Mouse (Mus musculus) forebrain, embryonic 15.5 days (tissue): ENCODE measurements around the gene Clec16a. TPM values are rescaled to one million over a fixed set of nuclear protein-coding genes. Genes with fewer than 3 reads are reported as not detected.

ENCODE experiments used
- ATAC-seq: fragments of 200-750 bp; cut with Nextera tagmentation; replicated peaks from 2 replicates; pipeline ENCODE4 v1.8.0; 2017; ENCODE audit warnings: mild to moderate bottlenecking, moderate TSS enrichment, moderate library complexity
- H3K27ac ChIP-seq: fragments of 300-500 bp; sonication (generic); replicated peaks from 2 replicates; pipeline ENCODE4 v1.5.1; 2015; ENCODE audit warnings: mild to moderate bottlenecking, inconsistent platforms
- H3K27me3 ChIP-seq: fragments of 300-500 bp; sonication (generic); 2 replicates; pipeline ENCODE4 v1.6.1; 2015; ENCODE audit warnings: inconsistent platforms
- H3K36me3 ChIP-seq: fragments of 300-500 bp; sonication (generic); 2 replicates; pipeline ENCODE4 v1.6.1; 2015; ENCODE audit warnings: mild to moderate bottlenecking, inconsistent platforms
- H3K4me1 ChIP-seq: fragments of 300-500 bp; sonication (generic); 2 replicates; pipeline ENCODE4 v1.6.1; 2015; ENCODE audit warnings: inconsistent platforms
- H3K4me2 ChIP-seq: fragments of 300-500 bp; sonication (generic); replicated peaks from 2 replicates; pipeline ENCODE4 v1.6.1; 2015; ENCODE audit warnings: mild to moderate bottlenecking, inconsistent platforms
- H3K4me3 ChIP-seq: fragments of 300-500 bp; sonication (generic); 2 replicates; pipeline ENCODE4 v1.5.1; 2015; ENCODE audit warnings: mild to moderate bottlenecking, inconsistent platforms
- H3K9ac ChIP-seq: fragments of 300-500 bp; sonication (generic); replicated peaks from 2 replicates; pipeline ENCODE4 v1.6.1; 2015; ENCODE audit warnings: mild to moderate bottlenecking, inconsistent platforms
- H3K9me3 ChIP-seq: fragments of 300-500 bp; sonication (generic); 2 replicates; pipeline ENCODE4 v1.6.1; 2016; ENCODE audit warnings: inconsistent platforms
- WGBS: fragments of 180-500 bp; shearing (Covaris S2); methylation state at CpG from one replicate; pipeline ENCODE4 v1.1.7; 2015; ENCODE audit warnings: mixed read lengths; 5-methylcytosine and 5-hydroxymethylcytosine counted together
- polyA plus RNA-seq: library from polyadenylated mRNA; unstranded; fragments of >200 nt; fragmentation: Nextera tagmentation; extraction: Ambion mirVana; gene quantifications from 2 replicates; pipeline ENCODE4 v1.2.1, GENCODE M21; 2015

Gene Clec16a
- polyA plus RNA-seq, 1 experiment from 2014 or later, result 77.1 TPM

- Histone ChIP-seq H3K4me3 (no peak overlapping the region), H3K27me3 (no peaks in the 10 kb centered on the region), H3K9ac (no peak overlapping the region), H3K4me2 (no peak overlapping the region), H3K9me3 (no peaks in the 10 kb centered on the region), H3K36me3 (no peaks in the 10 kb centered on the region), H3K4me1 (no peaks in the 10 kb centered on the region), H3K27ac (no peak overlapping the region)
- ATAC-seq, result no peak
- WGBS, result 72% methylated on average over 3 of the region's 3 CpGs
Observed at GRCm38 (mm10) chr16:10637898-10638297, 92.8 kb downstream of the Clec16a start.

GRCm38 (mm10) chr16:10639111-10639889, 94.2 kb downstream of the Clec16a start:
- no peaks in the 10 kb centered on the region for H3K4me1 ChIP-seq
- H3K27me3 ChIP-seq, result no peaks in the 10 kb centered on the region
- no peak for ATAC-seq
- 84% methylated on average over 13 of the region's 13 CpGs for WGBS
- H3K4me3 ChIP-seq, result no peak overlapping the region
- no peak overlapping the region for H3K4me2 ChIP-seq
- no peak overlapping the region for H3K9ac ChIP-seq
- H3K9me3 ChIP-seq, result no peaks in the 10 kb centered on the region
- H3K27ac ChIP-seq, result no peak overlapping the region
- no peaks in the 10 kb centered on the region for H3K36me3 ChIP-seq

GRCm38 (mm10) chr16:10640041-10640440, 94.9 kb downstream of the Clec16a start:
- WGBS, result 6% methylated on average over 5 of the region's 5 CpGs
- H3K4me1 ChIP-seq, result no peaks in the 10 kb centered on the region

GRCm38 (mm10) chr16:10641146-10641545, 96.0 kb downstream of the Clec16a start:
- Histone ChIP-seq H3K9ac (no peak overlapping the region), H3K4me1 (no peaks in the 10 kb centered on the region), H3K4me3 (no peak overlapping the region), H3K27me3 (no peaks in the 10 kb centered on the region), H3K36me3 (no peaks in the 10 kb centered on the region), H3K4me2 (no peak overlapping the region), H3K9me3 (no peaks in the 10 kb centered on the region), H3K27ac (no peak overlapping the region)
- WGBS, result 72% methylated on average over 1 of the region's 1 CpGs
- ATAC-seq, result no peak

More at GRCm38 (mm10) chr16:10640041-10640440, 94.9 kb downstream of the Clec16a start:
- no peak overlapping the region for H3K4me3 ChIP-seq
- peak; percentile 70 for ATAC-seq
- no peaks in the 10 kb centered on the region for H3K27me3 ChIP-seq
- no peaks in the 10 kb centered on the region for H3K9me3 ChIP-seq
- H3K27ac ChIP-seq, result no peak overlapping the region
- H3K4me2 ChIP-seq, result no peak overlapping the region
- no peaks in the 10 kb centered on the region for H3K36me3 ChIP-seq
- H3K9ac ChIP-seq, result no peak overlapping the region

GRCm38 (mm10) chr16:10642857-10643633, 97.9 kb downstream of the Clec16a start:
- ATAC-seq, result no peak
- Histone ChIP-seq H3K4me3 (no peak overlapping the region), H3K36me3 (no peaks in the 10 kb centered on the region), H3K27ac (no peak overlapping the region), H3K4me2 (no peak overlapping the region), H3K9ac (no peak overlapping the region), H3K4me1 (no peaks in the 10 kb centered on the region), H3K9me3 (no peaks in the 10 kb centered on the region), H3K27me3 (no peaks in the 10 kb centered on the region)
- WGBS, result 52% methylated on average over 4 of the region's 4 CpGs

- Histone ChIP-seq H3K27ac (no peak overlapping the region), H3K36me3 (no peaks in the 10 kb centered on the region), H3K4me1 (no peaks in the 10 kb centered on the region), H3K9ac (no peak overlapping the region), H3K9me3 (no peaks in the 10 kb centered on the region), H3K4me2 (no peak overlapping the region), H3K4me3 (no peak overlapping the region), H3K27me3 (no peaks in the 10 kb centered on the region)
- ATAC-seq, result no peak
Observed at GRCm38 (mm10) chr16:10644238-10644637, 99.1 kb downstream of the Clec16a start.

GRCm38 (mm10) chr16:10644731-10645130, 99.6 kb downstream of the Clec16a start:
- H3K36me3 ChIP-seq, result no peaks in the 10 kb centered on the region
- no peaks in the 10 kb centered on the region for H3K4me1 ChIP-seq
- no peak overlapping the region for H3K4me3 ChIP-seq
- WGBS, result 88% methylated on average over 8 of the region's 8 CpGs
- no peak overlapping the region for H3K4me2 ChIP-seq
- ATAC-seq, result no peak
- no peaks in the 10 kb centered on the region for H3K9me3 ChIP-seq
- H3K27ac ChIP-seq, result no peak overlapping the region
- H3K9ac ChIP-seq, result no peak overlapping the region
- no peaks in the 10 kb centered on the region for H3K27me3 ChIP-seq

- no peaks in the 10 kb centered on the region for H3K9me3 ChIP-seq
- H3K4me3 ChIP-seq, result no peak overlapping the region
- H3K4me2 ChIP-seq, result no peak overlapping the region
- no peak overlapping the region for H3K27ac ChIP-seq
- no peaks in the 10 kb centered on the region for H3K36me3 ChIP-seq
- no peaks in the 10 kb centered on the region for H3K27me3 ChIP-seq
- no peak for ATAC-seq
- no peak overlapping the region for H3K9ac ChIP-seq
- H3K4me1 ChIP-seq, result peaks cover 5% of the 10 kb centered on the region; the same call in 1 of the 2 replicates
Observed at GRCm38 (mm10) chr16:10651804-10652203, 106.7 kb downstream of the Clec16a start.

- Histone ChIP-seq H3K4me2 (no peak overlapping the region), H3K27me3 (no peaks in the 10 kb centered on the region), H3K27ac (no peak overlapping the region), H3K9me3 (no peaks in the 10 kb centered on the region), H3K4me1 (peaks cover 5% of the 10 kb centered on the region; the same call in 1 of the 2 replicates), H3K4me3 (no peak overlapping the region), H3K36me3 (no peaks in the 10 kb centered on the region), H3K9ac (no peak overlapping the region)
- no peak for ATAC-seq
- 79% methylated on average over 3 of the region's 3 CpGs for WGBS
Observed at GRCm38 (mm10) chr16:10652935-10653334, 107.8 kb downstream of the Clec16a start.

- H3K27ac ChIP-seq, result no peak overlapping the region
- no peak overlapping the region for H3K9ac ChIP-seq
- H3K4me3 ChIP-seq, result no peak overlapping the region
- 82% methylated on average over 3 of the region's 3 CpGs for whole genome bisulfite sequencing
- H3K36me3 ChIP-seq, result no peaks in the 10 kb centered on the region
- peaks cover 5% of the 10 kb centered on the region; the same call in 1 of the 2 replicates for H3K4me1 ChIP-seq
- H3K9me3 ChIP-seq, result no peaks in the 10 kb centered on the region
- no peaks in the 10 kb centered on the region for H3K27me3 ChIP-seq
- H3K4me2 ChIP-seq, result no peak overlapping the region
- ATAC-seq, result no peak
Observed at GRCm38 (mm10) chr16:10655236-10655635, 110.1 kb downstream of the Clec16a start.

- WGBS, result 57% methylated on average over 3 of the region's 3 CpGs
- H3K4me1 ChIP-seq, result peaks cover 10% of the 10 kb centered on the region; the same call in 1 of the 2 replicates
- ATAC-seq, result no peak
- H3K9me3 ChIP-seq, result no peaks in the 10 kb centered on the region
- no peaks in the 10 kb centered on the region for H3K27me3 ChIP-seq
- no peak overlapping the region for H3K27ac ChIP-seq
- H3K9ac ChIP-seq, result no peak overlapping the region
- no peak overlapping the region for H3K4me3 ChIP-seq
- no peak overlapping the region for H3K4me2 ChIP-seq
- H3K36me3 ChIP-seq, result no peaks in the 10 kb centered on the region
Observed at GRCm38 (mm10) chr16:10655926-10656325, 110.8 kb downstream of the Clec16a start.

- Histone ChIP-seq H3K36me3 (no peaks in the 10 kb centered on the region), H3K9ac (no peak overlapping the region)
- WGBS, result 64% methylated on average over 2 of the region's 2 CpGs
Observed at GRCm38 (mm10) chr16:10656461-10656860, 111.3 kb downstream of the Clec16a start.

More at GRCm38 (mm10) chr16:10656461-10656860, 111.3 kb downstream of the Clec16a start:
- no peak overlapping the region for H3K4me2 ChIP-seq
- peaks cover 10% of the 10 kb centered on the region; the same call in 1 of the 2 replicates for H3K4me1 ChIP-seq
- H3K27me3 ChIP-seq, result no peaks in the 10 kb centered on the region
- H3K27ac ChIP-seq, result no peak overlapping the region
- H3K9me3 ChIP-seq, result no peaks in the 10 kb centered on the region
- no peak overlapping the region for H3K4me3 ChIP-seq
- no peak for ATAC-seq
